Mouse (Mus musculus) cerebellum, postnatal 4 days (tissue): ENCODE measurements around the gene Plxnb1.

Source experiments
- DNase-seq, 2 experiments: peaks; one replicate each; pipeline ENCODE4 v3.0.0; 2022; ENCODE audit warnings: low spot score in 2 of 2, mixed read lengths in 1 of 2

Plxnb1 gene

GRCm38 (mm10) chr9:109101933-109102445, 6.8 kb downstream of the Plxnb1 start:
- no peak for DNase-seq

GRCm38 (mm10) chr9:109102541-109102940, 7.4 kb downstream of the Plxnb1 start:
- DNase-seq, result no peak

GRCm38 (mm10) chr9:109103250-109103649, 8.1 kb downstream of the Plxnb1 start:
- no peak for DNase-seq

GRCm38 (mm10) chr9:109104083-109104482, 8.9 kb downstream of the Plxnb1 start:
- no peak for DNase-seq

- DNase-seq, result peak in 1 of 2 experiments; percentile 34
These were observed 9.8 kb downstream of the Plxnb1 start for GRCm38 (mm10) chr9:109105011-109105410.

- DNase-seq, result no peak
These were observed 10.5 kb downstream of the Plxnb1 start for GRCm38 (mm10) chr9:109105648-109106047.

GRCm38 (mm10) chr9:109107341-109107740, 12.2 kb downstream of the Plxnb1 start:
- DNase-seq, result no peak

GRCm38 (mm10) chr9:109110240-109110639, 15.1 kb downstream of the Plxnb1 start:
- DNase-seq, result no peak

- DNase-seq, result no peak
These were observed 15.9 kb downstream of the Plxnb1 start for GRCm38 (mm10) chr9:109111101-109111500.

- no peak for DNase-seq
These were observed 16.4 kb downstream of the Plxnb1 start for GRCm38 (mm10) chr9:109111591-109111990.

GRCm38 (mm10) chr9:109113331-109113730, 18.1 kb downstream of the Plxnb1 start:
- peak in 1 of 2 experiments; percentile 18 for DNase-seq

GRCm38 (mm10) chr9:109114276-109114675, 19.1 kb downstream of the Plxnb1 start:
- peak in 1 of 2 experiments; percentile 14 for DNase-seq

GRCm38 (mm10) chr9:109114871-109115270, 19.7 kb downstream of the Plxnb1 start:
- peak in 1 of 2 experiments; percentile 17 for DNase-seq

- DNase-seq, result no peak
These were observed 21.0 kb downstream of the Plxnb1 start for GRCm38 (mm10) chr9:109116205-109116604.

GRCm38 (mm10) chr9:109118106-109118505, 22.9 kb downstream of the Plxnb1 start:
- peak in 1 of 2 experiments; percentile 16 for DNase-seq

- no peak for DNase-seq
These were observed 24.4 kb downstream of the Plxnb1 start for GRCm38 (mm10) chr9:109119571-109119970.

- DNase-seq, result no peak
These were observed 25.8 kb downstream of the Plxnb1 start for GRCm38 (mm10) chr9:109120956-109121355.

- DNase-seq, result peak in 1 of 2 experiments; percentile 40
These were observed 27.4 kb downstream of the Plxnb1 start for GRCm38 (mm10) chr9:109122553-109123085.

GRCm38 (mm10) chr9:109123266-109123665, 28.1 kb downstream of the Plxnb1 start:
- no peak for DNase-seq

GRCm38 (mm10) chr9:109124164-109124563, 29.0 kb downstream of the Plxnb1 start:
- DNase-seq, result no peak

GRCm38 (mm10) chr9:109125043-109125442, 29.9 kb downstream of the Plxnb1 start:
- DNase-seq, result no peak

GRCm38 (mm10) chr9:109125481-109125880, 30.3 kb downstream of the Plxnb1 start:
- DNase-seq, result no peak

GRCm38 (mm10) chr9:109127076-109127475, 31.9 kb downstream of the Plxnb1 start:
- no peak for DNase-seq

GRCm38 (mm10) chr9:109128211-109128610, 33.0 kb downstream of the Plxnb1 start:
- DNase-seq, result peak in 1 of 2 experiments; percentile 42
